In the genomic region with DNA sequence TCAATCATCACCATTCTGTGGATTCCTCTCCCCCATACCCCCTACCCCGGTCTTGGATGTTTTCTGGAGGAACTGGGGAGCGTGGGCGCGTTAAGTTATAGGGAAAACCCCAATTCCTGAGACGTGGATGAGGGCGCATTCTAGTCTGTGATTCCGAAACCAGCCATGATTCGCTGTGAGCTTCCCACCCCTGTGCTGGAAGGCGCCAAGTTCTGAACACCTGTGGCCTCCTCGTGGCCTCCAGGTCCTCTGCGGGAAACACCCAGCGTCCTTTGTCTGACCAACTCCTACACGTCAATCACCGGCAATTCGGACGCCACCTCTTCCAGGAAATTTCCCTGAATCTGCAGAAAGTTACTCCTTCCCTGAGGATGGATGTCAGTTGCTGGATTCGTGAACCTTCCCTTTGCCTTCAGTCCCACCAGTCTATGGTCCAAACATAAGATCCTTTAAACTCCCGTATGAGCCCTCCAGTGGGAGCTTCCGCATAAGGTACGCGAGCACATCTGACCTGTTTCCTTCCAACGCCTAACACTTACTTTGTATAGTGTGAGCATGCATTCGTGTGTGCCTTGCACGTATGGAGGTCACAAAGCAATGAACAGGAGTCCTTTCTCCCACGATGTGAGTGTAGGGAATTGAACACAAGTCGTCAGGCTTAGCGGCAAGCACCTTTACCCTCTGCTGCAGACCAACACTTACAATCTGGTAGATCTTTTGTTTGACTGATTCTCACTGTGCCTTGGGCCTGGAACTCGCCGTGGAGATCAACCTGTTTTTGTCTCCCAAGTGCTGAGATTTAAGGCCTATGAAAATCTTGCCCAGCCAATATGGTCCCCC, we compare ENCODE assay signal across 8 mouse cellular contexts. TPM values are rescaled to one million over a fixed set of nuclear protein-coding genes. Genes with fewer than 3 reads are reported as not detected.
A peak's percentile ranks its signal among the peaks of the same experiment; 100 is the strongest.
DNase-seq lines count a peak whose midpoint lies in the region; ATAC-seq and TF ChIP-seq lines count a peak whose summit lies in the region.

No protein-coding gene starts in this region.

- DNase-seq in kidney, postnatal 0 days (ENCODE audit: low spot score): no peak
- no peak for DNase-seq in kidney, adult 18-20 months
- no peak for DNase-seq in embryonic facial prominence, embryonic 11.5 days (ENCODE audit: low spot score)
- DNase-seq in urinary bladder, postnatal 14 days (ENCODE audit: low spot score): no peak
- no peak for DNase-seq in gastrocnemius, postnatal 25 days
- DNase-seq in right cerebral cortex, postnatal 14 days: no peak

- H3K4me3 ChIP-seq in kidney, postnatal 0 days (replicated peaks; ENCODE audit: low read depth, low read length): peak overlapping the region; percentile 67
- H3K4me3 ChIP-seq in embryonic facial prominence, embryonic 11.5 days (ENCODE audit: low read depth, low read length): peak overlapping the region; percentile 55
- peak overlapping the region; percentile 55 for H3K4me3 ChIP-seq in intestine, postnatal 0 days (ENCODE audit: low read depth, low read length)
- H3K4me3 ChIP-seq in neural tube, embryonic 12.5 days: peak overlapping the region; percentile 56

- H3K36me3 ChIP-seq in kidney, postnatal 0 days (ENCODE audit: insufficient read depth, low read length): peaks cover 10% of the 10 kb centered on the region; the same call in 1 of the 2 replicates
- H3K36me3 ChIP-seq in embryonic facial prominence, embryonic 11.5 days (replicated peaks; ENCODE audit: control insufficient read depth, insufficient read depth, low read depth, low read length): peaks cover 5% of the 10 kb centered on the region
- peaks cover 14% of the 10 kb centered on the region for H3K36me3 ChIP-seq in intestine, postnatal 0 days (ENCODE audit: control insufficient read depth, insufficient read depth)
- peaks cover 26% of the 10 kb centered on the region for H3K36me3 ChIP-seq in neural tube, embryonic 12.5 days

- TF ChIP-seq CTCF in kidney, postnatal 0 days (IDR thresholded peaks at IDR 0.05; ENCODE audit: low read depth): no peak
- TF ChIP-seq CTCF in intestine, postnatal 0 days (IDR thresholded peaks at IDR 0.05; ENCODE audit: low read depth): 0 out of 2 replicates have a peak, but pooled peaks have one; percentile 5

- H3K27me3 ChIP-seq in kidney, postnatal 0 days (ENCODE audit: insufficient read depth, low read length): no peaks in the 10 kb centered on the region
- H3K27me3 ChIP-seq in embryonic facial prominence, embryonic 11.5 days (ENCODE audit: control insufficient read depth, insufficient read depth, low read length): no peaks in the 10 kb centered on the region
- no peaks in the 10 kb centered on the region for H3K27me3 ChIP-seq in intestine, postnatal 0 days (replicated peaks; ENCODE audit: control insufficient read depth, insufficient read depth, low read length)
- no peaks in the 10 kb centered on the region for H3K27me3 ChIP-seq in neural tube, embryonic 12.5 days (replicated peaks)

- H3K9me3 ChIP-seq in kidney, postnatal 0 days (replicated peaks; ENCODE audit: low read length): no peaks in the 10 kb centered on the region
- H3K9me3 ChIP-seq in embryonic facial prominence, embryonic 11.5 days (replicated peaks; ENCODE audit: control insufficient read depth, low read length): no peaks in the 10 kb centered on the region
- no peaks in the 10 kb centered on the region for H3K9me3 ChIP-seq in intestine, postnatal 0 days (ENCODE audit: control insufficient read depth)
- no peaks in the 10 kb centered on the region for H3K9me3 ChIP-seq in neural tube, embryonic 12.5 days

- under 1% methylated on average over 29 of the region's 29 CpGs for WGBS in kidney, postnatal 0 days
- under 1% methylated on average over 29 of the region's 29 CpGs for WGBS in embryonic facial prominence, embryonic 11.5 days
- under 1% methylated on average over 29 of the region's 29 CpGs for WGBS in intestine, postnatal 0 days
- under 1% methylated on average over 29 of the region's 29 CpGs for WGBS in neural tube, embryonic 12.5 days

- peaks cover 19% of the 10 kb centered on the region; the same call in 1 of the 2 replicates for H3K4me1 ChIP-seq in kidney, postnatal 0 days (replicated peaks; ENCODE audit: insufficient read depth, low read length)
- H3K4me1 ChIP-seq in embryonic facial prominence, embryonic 11.5 days (ENCODE audit: control insufficient read depth, insufficient read depth, low read length): peaks cover 7% of the 10 kb centered on the region
- no peaks in the 10 kb centered on the region for H3K4me1 ChIP-seq in intestine, postnatal 0 days (replicated peaks; ENCODE audit: control insufficient read depth, insufficient read depth, low read length)
- H3K4me1 ChIP-seq in neural tube, embryonic 12.5 days: peaks cover 30% of the 10 kb centered on the region

- H3K9ac ChIP-seq in kidney, postnatal 0 days (ENCODE audit: low read depth, low read length): peak overlapping the region; percentile 69
- H3K9ac ChIP-seq in embryonic facial prominence, embryonic 11.5 days (replicated peaks; ENCODE audit: low read length): peak overlapping the region; percentile 82
- peak overlapping the region; percentile 59 for H3K9ac ChIP-seq in intestine, postnatal 0 days (ENCODE audit: low read depth, low read length)
- H3K9ac ChIP-seq in neural tube, embryonic 12.5 days: peak overlapping the region; percentile 74

- peak; percentile 11; the same call in 1 of the 2 replicates for ATAC-seq in kidney, postnatal 0 days (replicated peaks; ENCODE audit: low FRiP score, low read depth)
- ATAC-seq in embryonic facial prominence, embryonic 11.5 days (replicated peaks; ENCODE audit: insufficient number of reproducible peaks, low FRiP score, low TSS enrichment, low read depth): peak; percentile 41
- peak; percentile 49 for ATAC-seq in intestine, postnatal 0 days
- peak; percentile 37 for ATAC-seq in neural tube, embryonic 12.5 days (ENCODE audit: low FRiP score, low read depth)

- H3K27ac ChIP-seq in kidney, postnatal 0 days: peak overlapping the region; percentile 95
- peak overlapping the region; percentile 90 for H3K27ac ChIP-seq in embryonic facial prominence, embryonic 11.5 days (replicated peaks; ENCODE audit: low read depth, low read length)
- H3K27ac ChIP-seq in intestine, postnatal 0 days (ENCODE audit: low read depth, low read length): peak overlapping the region; percentile 86
- peak overlapping the region; percentile 79 for H3K27ac ChIP-seq in neural tube, embryonic 12.5 days

- peak overlapping the region; percentile 75 for H3K4me2 ChIP-seq in kidney, postnatal 0 days (ENCODE audit: low read length)
- H3K4me2 ChIP-seq in embryonic facial prominence, embryonic 11.5 days (ENCODE audit: low read depth, low read length): peak overlapping the region; percentile 44
- H3K4me2 ChIP-seq in intestine, postnatal 0 days (replicated peaks; ENCODE audit: low read depth): peak overlapping the region; percentile 81
- H3K4me2 ChIP-seq in neural tube, embryonic 12.5 days (replicated peaks): peak overlapping the region; percentile 71

RNA-seq across cellular contexts. Expression of gene Prmt1, which starts 0.7 kb away (rescaled TPM):
- 414 and 449 TPM in 2 replicates for polyA plus RNA-seq in kidney, postnatal 0 days (2015; fragmentation: Nextera tagmentation; extraction: Ambion mirVana)
- 289 and 293 TPM in 2 replicates for polyA plus RNA-seq in embryonic facial prominence, embryonic 11.5 days (2014; fragmentation: Nextera tagmentation; extraction: Ambion mirVana)
- polyA plus RNA-seq in intestine, postnatal 0 days (2015; fragmentation: Nextera tagmentation; extraction: Ambion mirVana): 124 and 130 TPM in 2 replicates
- 595 and 646 TPM in 2 replicates for polyA plus RNA-seq in neural tube, embryonic 12.5 days (2016; fragmentation: Nextera tagmentation; extraction: Ambion mirVana)
- total RNA-seq in gastrocnemius, postnatal 25 days (2021): 100 to 1,000 TPM; 119 to 142 TPM

RNA-seq across cellular contexts. Expression of gene Irf3, which starts 10.3 kb away (rescaled TPM):
- polyA plus RNA-seq in kidney, postnatal 0 days (2015; fragmentation: Nextera tagmentation; extraction: Ambion mirVana): 73.6 and 76.0 TPM in 2 replicates
- 62.4 and 71.9 TPM in 2 replicates for polyA plus RNA-seq in embryonic facial prominence, embryonic 11.5 days (2014; fragmentation: Nextera tagmentation; extraction: Ambion mirVana)
- 53.2 and 56.4 TPM in 2 replicates for polyA plus RNA-seq in intestine, postnatal 0 days (2015; fragmentation: Nextera tagmentation; extraction: Ambion mirVana)
- 71.0 and 73.4 TPM in 2 replicates for polyA plus RNA-seq in neural tube, embryonic 12.5 days (2016; fragmentation: Nextera tagmentation; extraction: Ambion mirVana)
- 10 to 100 TPM; 16.1 to 20.9 TPM for total RNA-seq in gastrocnemius, postnatal 25 days (2021)

RNA-seq across cellular contexts. Expression of gene Bcl2l12, which starts 11.4 kb away (rescaled TPM):
- 42.8 and 43.4 TPM in 2 replicates for polyA plus RNA-seq in kidney, postnatal 0 days (2015; fragmentation: Nextera tagmentation; extraction: Ambion mirVana)
- 69.9 and 71.7 TPM in 2 replicates for polyA plus RNA-seq in embryonic facial prominence, embryonic 11.5 days (2014; fragmentation: Nextera tagmentation; extraction: Ambion mirVana)
- 18.3 and 19.6 TPM in 2 replicates for polyA plus RNA-seq in intestine, postnatal 0 days (2015; fragmentation: Nextera tagmentation; extraction: Ambion mirVana)
- 41.1 and 42.9 TPM in 2 replicates for polyA plus RNA-seq in neural tube, embryonic 12.5 days (2016; fragmentation: Nextera tagmentation; extraction: Ambion mirVana)
- 1 to 10 TPM; 7.4 to 9.6 TPM for total RNA-seq in gastrocnemius, postnatal 25 days (2021)

RNA-seq across cellular contexts. Expression of gene Cpt1c, which starts 12.4 kb away (rescaled TPM):
- polyA plus RNA-seq in kidney, postnatal 0 days (2015; fragmentation: Nextera tagmentation; extraction: Ambion mirVana): 13.2 and 13.7 TPM in 2 replicates
- 14.3 and 17.1 TPM in 2 replicates for polyA plus RNA-seq in embryonic facial prominence, embryonic 11.5 days (2014; fragmentation: Nextera tagmentation; extraction: Ambion mirVana)
- 3.5 and 4.5 TPM in 2 replicates for polyA plus RNA-seq in intestine, postnatal 0 days (2015; fragmentation: Nextera tagmentation; extraction: Ambion mirVana)
- polyA plus RNA-seq in neural tube, embryonic 12.5 days (2016; fragmentation: Nextera tagmentation; extraction: Ambion mirVana): 39.7 and 44.1 TPM in 2 replicates
- 1 to 10 TPM; 1.6 to 2.0 TPM for total RNA-seq in gastrocnemius, postnatal 25 days (2021)

RNA-seq across cellular contexts. Expression of gene Scaf1, which starts 29.1 kb away (rescaled TPM):
- polyA plus RNA-seq in kidney, postnatal 0 days (2015; fragmentation: Nextera tagmentation; extraction: Ambion mirVana): 25.6 and 27.3 TPM in 2 replicates
- 40.0 and 41.1 TPM in 2 replicates for polyA plus RNA-seq in embryonic facial prominence, embryonic 11.5 days (2014; fragmentation: Nextera tagmentation; extraction: Ambion mirVana)
- 21.7 and 22.6 TPM in 2 replicates for polyA plus RNA-seq in intestine, postnatal 0 days (2015; fragmentation: Nextera tagmentation; extraction: Ambion mirVana)
- 47.2 and 47.3 TPM in 2 replicates for polyA plus RNA-seq in neural tube, embryonic 12.5 days (2016; fragmentation: Nextera tagmentation; extraction: Ambion mirVana)
- total RNA-seq in gastrocnemius, postnatal 25 days (2021): 10 to 100 TPM; 35.8 to 38.1 TPM
